Mouse (Mus musculus) heart, postnatal 25 days (tissue): ENCODE results near the gene Cebpb. TPM values are rescaled to one million over a fixed set of nuclear protein-coding genes. Genes with fewer than 3 reads are reported as not detected.

Experiments used
- DNase-seq: peaks from one replicate; pipeline ENCODE4 v3.0.0; 2022; ENCODE audit warnings: low spot score
- intact Hi-C: fragments of 180-260 bp; cut with DNase I; formaldehyde crosslinking; loops from one replicate; pipeline ENCODE4 v1.15.1; 2025
- total RNA-seq, 2 experiments: library from RNA; stranded (reverse); gene quantifications; 2 replicates each; pipeline ENCODE4 v1.2.3; 2021

Cebpb gene
- total RNA-seq, 2 experiments from 2014 or later, result 58.0 to 84.2 TPM

- DNase-seq, result peak; percentile 91
Observed at GRCm38 (mm10) chr2:167661270-167662203, 27.2 kb upstream of the Cebpb start, which contains the start of gene Gm20431. Gene Gm20431, minus strand, starts transcription at chr2:167661496.

GRCm38 (mm10) chr2:167662713-167663112 is 26.0 kb upstream of the Cebpb start:
- DNase-seq, result no peak
- intact Hi-C loops, result no loop called here

More at GRCm38 (mm10) chr2:167661270-167662203, 27.2 kb upstream of the Cebpb start, which contains the start of gene Gm20431:
- intact Hi-C loops, result no loop called here

- no peak for DNase-seq
- intact Hi-C loops, result no loop called here
Observed at GRCm38 (mm10) chr2:167665972-167666713, 22.6 kb upstream of the Cebpb start.

DNA sequence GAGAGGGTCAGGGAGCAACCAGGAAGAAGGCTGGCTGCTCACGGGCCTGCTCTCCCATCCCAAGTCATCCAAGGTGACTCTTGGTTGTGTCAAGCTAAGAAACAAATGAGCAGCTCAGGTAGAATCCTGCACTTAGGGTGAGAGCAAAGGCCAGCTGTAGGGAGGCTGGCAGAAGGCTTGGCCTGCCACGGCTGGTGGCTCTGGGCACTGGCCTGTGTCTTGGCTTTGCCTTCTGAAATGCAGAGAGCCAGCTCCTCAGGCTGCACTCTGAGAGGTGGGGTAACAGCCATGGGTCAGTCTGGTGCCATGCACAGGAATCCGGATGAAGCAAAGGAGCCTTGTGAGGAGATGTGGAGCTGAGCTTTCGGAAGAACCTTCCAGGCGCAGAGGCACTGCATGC is 20.3 kb upstream of the Cebpb start:
- intact Hi-C loops, result no loop called here
- DNase-seq, result no peak

GRCm38 (mm10) chr2:167669398-167669797 is 19.3 kb upstream of the Cebpb start:
- intact Hi-C loops, result no loop called here
- DNase-seq, result no peak

- DNase-seq, result no peak
- intact Hi-C loops, result no loop called here
Observed at GRCm38 (mm10) chr2:167671101-167671633, 17.5 kb upstream of the Cebpb start.

GRCm38 (mm10) chr2:167672212-167672685 is 16.5 kb upstream of the Cebpb start:
- DNase-seq, result no peak
- intact Hi-C loops, result no loop called here

- DNase-seq, result no peak
- intact Hi-C loops, result no loop called here
Observed at GRCm38 (mm10) chr2:167675120-167675909, 13.4 kb upstream of the Cebpb start.

- intact Hi-C loops, result no loop called here
Observed at GRCm38 (mm10) chr2:167678600-167678999, 10.1 kb upstream of the Cebpb start.

DNA sequence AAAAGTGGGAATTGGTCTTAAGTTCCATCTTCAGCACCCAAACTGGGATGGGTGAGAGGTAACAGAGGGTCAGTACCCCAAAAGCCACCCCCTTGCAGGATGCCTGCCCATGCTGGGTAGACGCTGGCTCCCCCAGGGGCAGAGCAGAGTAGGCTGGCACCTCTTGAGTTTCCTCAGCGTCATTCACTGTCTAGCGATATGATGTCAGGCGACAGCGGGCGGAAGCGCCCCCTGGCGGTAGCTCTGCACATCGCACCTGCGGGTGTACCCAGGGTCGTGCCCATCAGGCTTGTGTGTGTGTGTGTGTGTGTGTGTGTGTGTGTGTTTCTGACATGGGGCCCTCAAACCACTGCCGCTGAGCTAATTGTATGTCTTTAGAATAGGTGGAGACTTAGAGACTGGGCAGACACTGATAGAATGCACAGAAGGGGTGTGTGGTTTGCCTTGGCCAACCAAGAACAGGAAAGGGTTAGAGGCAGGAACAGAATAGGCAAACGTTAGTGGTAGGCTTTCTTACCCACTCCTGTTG is 8.7 kb upstream of the Cebpb start:
- no peak for DNase-seq
- intact Hi-C loops, result loop anchor here (1.0 to 10.0 kb wide), 3 partner anchors 39 to 405 kb away; partner anchors contain the start of gene Pard6b

More at GRCm38 (mm10) chr2:167678600-167678999, 10.1 kb upstream of the Cebpb start:
- no peak for DNase-seq

DNA sequence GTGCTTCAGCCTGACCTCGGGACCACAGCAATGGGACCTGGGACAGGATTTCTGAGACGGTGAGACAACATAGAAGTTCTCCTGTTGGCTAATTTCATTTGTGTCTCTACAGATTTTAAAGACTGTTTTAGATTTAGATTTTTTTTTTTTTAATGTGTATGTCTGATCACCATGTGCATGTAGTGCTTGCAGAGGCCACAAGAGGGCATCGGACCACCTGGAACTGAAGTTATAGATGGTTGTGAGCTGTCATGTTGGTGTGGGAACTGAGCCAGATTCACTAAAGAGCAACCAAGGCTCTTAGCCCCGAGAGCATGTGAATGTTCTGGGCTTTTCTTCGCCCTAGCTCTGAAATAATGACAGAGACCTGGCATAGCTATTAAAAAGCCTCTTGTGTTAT is 8.1 kb upstream of the Cebpb start:
- DNase-seq, result no peak
- intact Hi-C loops, result loop anchor here (1.0 to 10.0 kb wide), 3 partner anchors 39 to 404 kb away; partner anchors contain the start of gene Pard6b

- no peak for DNase-seq
- intact Hi-C loops, result loop anchor here (10.0 kb wide), 1 partner anchor 401 kb away; the partner anchor contains the start of gene Pard6b
Observed at GRCm38 (mm10) chr2:167683721-167684120, 5.0 kb upstream of the Cebpb start.

- peak; percentile 79 for DNase-seq
- intact Hi-C loops, result loop anchor here (1.0 to 10.0 kb wide), 2 partner anchors 210 to 400 kb away; partner anchors contain the start of gene Pard6b
Observed at GRCm38 (mm10) chr2:167685137-167685536, 3.6 kb upstream of the Cebpb start.

GRCm38 (mm10) chr2:167685865-167686264 is 2.9 kb upstream of the Cebpb start:
- intact Hi-C loops, result loop anchor here (1.0 to 10.0 kb wide), 3 partner anchors 209 to 399 kb away; partner anchors contain the start of gene Pard6b
- no peak for DNase-seq

DNA sequence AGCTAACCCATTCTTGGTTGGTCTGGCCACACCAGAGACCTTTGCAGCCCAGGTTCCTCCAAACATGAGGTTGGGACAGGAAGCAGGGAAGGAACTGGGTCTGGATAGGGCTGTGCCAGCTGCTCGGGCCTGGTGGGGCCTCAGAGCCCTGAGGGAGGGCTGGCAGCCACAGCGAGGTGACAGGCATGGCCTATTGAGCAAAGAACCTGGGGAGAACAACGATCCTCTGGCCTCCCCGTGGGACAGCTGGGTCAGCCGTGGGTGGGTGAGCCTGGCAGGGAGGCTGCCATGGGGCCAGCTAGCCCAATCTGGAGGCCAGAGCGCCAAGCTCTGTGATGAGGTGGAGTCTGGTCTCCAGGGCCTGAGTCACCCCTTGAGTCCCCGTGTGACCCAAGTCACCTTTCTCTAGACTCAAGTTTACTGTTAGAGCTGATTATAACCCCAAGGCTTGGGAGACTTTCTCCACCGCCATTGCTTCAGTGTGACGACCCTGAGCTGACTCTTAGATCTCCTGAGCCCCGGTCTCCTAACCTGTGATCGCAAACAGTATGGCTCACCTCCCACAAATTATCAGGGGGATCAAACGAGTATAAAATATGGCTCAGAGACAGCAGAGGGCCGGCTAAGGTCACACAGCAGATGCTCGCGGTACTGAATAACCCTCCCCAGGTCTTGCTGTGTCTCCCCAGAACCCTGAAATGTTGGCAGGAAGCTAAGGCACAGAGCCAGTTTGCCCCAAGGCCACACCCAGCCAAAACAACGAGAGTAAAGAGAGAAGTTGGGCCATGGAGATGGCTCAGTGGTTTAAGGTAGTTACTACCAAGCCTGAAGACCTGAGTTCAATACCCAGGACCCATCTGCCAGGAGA is 2.1 kb upstream of the Cebpb start:
- intact Hi-C loops, result loop anchor here (2.0 to 10.0 kb wide), 2 partner anchors 330 to 398 kb away; partner anchors contain the start of gene Pard6b
- DNase-seq, result no peak

DNA sequence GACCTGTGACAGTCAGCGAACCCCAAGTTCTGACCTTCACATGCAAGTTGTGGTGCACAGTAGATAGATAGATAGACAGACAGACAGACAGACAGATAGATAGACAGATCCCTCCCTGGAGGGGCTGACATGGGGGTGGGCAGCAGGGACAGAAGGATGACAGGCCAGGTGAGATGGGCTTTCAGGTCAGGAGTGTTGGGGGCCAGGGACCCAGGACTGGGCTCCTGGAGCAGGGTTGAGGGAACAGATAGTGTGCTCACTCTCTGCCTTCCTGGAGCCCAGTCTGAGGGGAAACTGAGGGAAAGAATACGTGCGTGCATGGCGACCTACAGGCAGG is 1.5 kb upstream of the Cebpb start:
- DNase-seq, result no peak
- intact Hi-C loops, result loop anchor here (2.0 to 10.0 kb wide), 2 partner anchors 330 to 398 kb away; partner anchors contain the start of gene Pard6b

GRCm38 (mm10) chr2:167687651-167688101 is 1.0 kb upstream of the Cebpb start:
- DNase-seq, result no peak
- intact Hi-C loops, result loop anchor here (2.0 to 10.0 kb wide), 2 partner anchors 329 to 397 kb away; partner anchors contain the start of gene Pard6b

- intact Hi-C loops, result loop anchor here (10.0 kb wide), 1 partner anchor 397 kb away; the partner anchor contains the start of gene Pard6b
- DNase-seq, result no peak
Observed at GRCm38 (mm10) chr2:167688126-167688497, 603 bp upstream of the Cebpb start.
